Mouse (Mus musculus) 416B (cell line): ENCODE data around the gene Tmem135.
A peak's percentile ranks its signal among the peaks of the same experiment; 100 is the strongest.

Source experiments
- DNase-seq: peaks from one replicate; pipeline ENCODE4 v3.0.0; 2011; ENCODE audit warnings: low read depth

Tmem135 gene

DNA sequence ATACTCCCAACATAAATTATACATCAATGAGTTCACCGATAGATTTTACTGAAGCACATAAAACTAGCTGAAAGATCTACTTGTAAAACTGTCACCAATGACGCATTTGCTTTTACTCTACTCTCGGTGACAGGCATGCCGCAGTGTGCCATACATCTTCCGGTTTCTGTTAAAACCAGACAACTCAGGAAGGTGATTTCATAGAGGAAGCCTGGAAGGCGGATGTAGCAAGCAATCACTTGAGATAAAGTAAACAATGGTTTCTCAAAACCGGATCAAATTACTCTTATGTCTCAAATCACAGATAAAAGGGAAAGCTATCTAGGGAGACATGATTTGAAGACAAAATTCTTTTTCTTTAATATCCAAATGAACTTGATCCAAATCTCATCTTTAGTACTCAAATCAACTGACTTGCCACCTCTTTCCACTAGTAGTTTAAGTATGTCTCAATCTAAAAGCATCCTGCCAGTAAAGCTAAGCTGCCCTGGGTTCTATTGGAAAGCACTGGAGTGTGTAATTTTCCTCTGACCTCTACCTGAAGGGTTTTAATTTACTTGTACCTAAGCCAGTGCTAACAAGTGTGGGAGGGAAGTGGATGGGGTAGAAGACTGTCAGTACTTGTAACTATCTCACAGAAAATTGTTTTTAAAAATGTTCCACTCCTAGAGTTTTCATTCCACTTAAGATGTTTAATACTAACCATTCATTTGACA, 155.7 kb downstream of the Tmem135 start:
- peak; percentile 97 for DNase-seq

- no peak for DNase-seq
Measured at GRCm38 (mm10) chr7:89247012-89247710, 156.9 kb downstream of the Tmem135 start.

DNA sequence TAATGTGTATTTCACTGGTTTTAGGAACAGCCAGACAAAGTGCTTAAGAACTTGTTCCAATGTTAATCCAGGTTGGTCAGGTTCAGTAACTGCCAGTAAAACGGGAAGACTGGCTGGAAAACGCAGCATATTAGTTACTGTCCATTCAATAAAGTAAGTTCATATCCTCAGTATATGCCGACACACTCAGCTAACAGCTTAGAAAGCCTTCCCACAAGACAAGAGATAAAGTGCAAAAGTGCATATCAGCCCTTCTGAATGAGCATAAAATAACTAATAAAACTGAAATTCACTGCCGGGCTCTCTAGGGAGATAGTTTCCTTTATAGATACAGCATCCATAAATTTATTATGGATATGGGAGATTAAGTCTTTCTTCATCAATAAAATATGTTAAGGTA, 161.5 kb downstream of the Tmem135 start:
- no peak for DNase-seq

GRCm38 (mm10) chr7:89242143-89242542, 161.9 kb downstream of the Tmem135 start:
- no peak for DNase-seq

DNA sequence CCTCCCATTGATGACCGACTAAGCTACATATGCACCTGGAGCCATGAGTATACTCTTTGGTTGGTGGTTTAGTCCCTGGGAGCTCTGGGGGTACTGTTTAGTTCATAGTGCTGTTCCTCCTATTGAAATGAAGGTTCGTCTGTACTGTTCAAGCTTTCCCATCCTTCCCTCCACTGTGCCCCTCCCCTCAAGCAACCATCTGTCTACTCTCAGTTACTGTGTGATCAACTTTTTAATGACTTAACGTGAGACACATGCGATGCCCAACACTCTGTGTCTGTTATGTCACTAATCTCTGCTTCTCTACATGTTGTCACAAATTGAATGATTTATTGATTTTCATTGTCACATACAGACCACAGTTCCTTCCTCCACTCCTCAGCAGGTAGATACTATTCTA, 164.4 kb downstream of the Tmem135 start:
- DNase-seq: no peak

- no peak for DNase-seq
Measured at GRCm38 (mm10) chr7:89236592-89236991, 167.4 kb downstream of the Tmem135 start.

- DNase-seq: peak; percentile 89
Measured at GRCm38 (mm10) chr7:89235974-89236507, 168.0 kb downstream of the Tmem135 start.

- no peak for DNase-seq
Measured at GRCm38 (mm10) chr7:89232499-89233145, 171.4 kb downstream of the Tmem135 start.

DNA sequence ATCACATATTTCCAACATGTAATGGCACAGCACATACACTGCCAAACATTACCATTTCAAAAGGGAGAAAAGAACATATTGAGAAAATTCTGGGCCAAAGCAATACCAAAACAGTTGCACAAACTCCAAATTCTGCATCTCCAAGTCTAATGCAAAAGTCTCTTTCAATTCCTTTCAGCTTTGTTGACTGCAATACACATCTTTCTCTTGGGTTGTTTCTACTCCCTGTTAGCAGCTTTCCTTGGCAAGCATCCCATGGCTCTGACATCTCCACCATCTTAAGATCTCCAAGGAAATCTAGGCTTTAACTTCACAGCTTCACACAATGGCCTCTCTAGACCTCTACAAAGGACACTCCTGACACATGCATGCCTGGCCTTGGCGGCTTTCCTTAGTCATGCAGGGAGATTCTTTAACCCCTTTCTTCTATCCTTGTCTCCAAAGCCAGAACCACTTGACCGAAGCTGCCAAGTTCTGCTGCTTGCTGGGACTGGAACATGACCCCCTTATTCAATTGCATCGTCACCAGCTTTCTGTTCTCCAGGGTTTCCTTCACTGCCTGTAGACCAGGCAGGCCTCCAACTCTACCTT, 172.7 kb downstream of the Tmem135 start:
- DNase-seq: no peak

DNA sequence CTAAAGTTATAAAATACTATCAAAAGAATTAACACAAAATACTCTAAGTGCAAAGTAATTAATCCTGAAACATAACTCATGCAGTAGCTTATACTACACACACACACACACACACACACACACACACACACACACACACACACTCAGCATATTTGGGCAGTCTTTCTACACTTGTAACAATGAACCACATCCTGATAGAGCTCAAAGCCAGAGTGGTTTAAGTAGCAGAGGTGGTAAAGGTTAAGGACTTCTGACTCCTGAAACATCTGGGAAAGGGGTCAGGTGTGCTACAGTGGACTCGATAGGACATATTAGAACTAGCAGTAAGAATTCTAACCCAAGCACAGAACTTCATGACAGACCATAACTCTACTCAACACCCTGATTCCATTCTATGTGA, 181.4 kb downstream of the Tmem135 start:
- DNase-seq: peak; percentile 45

DNA sequence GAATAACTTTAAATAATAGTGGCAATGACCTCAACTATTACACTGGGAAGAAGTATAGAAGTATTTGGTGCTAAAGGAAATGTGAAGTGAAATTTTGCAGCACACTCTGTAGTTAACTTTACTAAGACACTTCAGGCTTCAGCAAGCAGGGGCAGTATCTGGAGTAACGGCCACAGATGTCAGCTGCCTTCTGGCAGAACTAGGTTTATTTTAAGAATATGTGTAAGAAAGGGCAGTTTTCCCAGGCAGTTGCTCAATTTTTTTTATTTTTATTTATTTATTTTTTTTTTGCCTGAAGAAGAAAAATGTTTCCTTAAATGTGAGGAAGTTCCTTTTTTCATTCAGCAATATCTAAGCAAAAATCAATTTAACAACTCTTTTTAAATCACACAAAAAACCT, 187.4 kb downstream of the Tmem135 start:
- no peak for DNase-seq

DNA sequence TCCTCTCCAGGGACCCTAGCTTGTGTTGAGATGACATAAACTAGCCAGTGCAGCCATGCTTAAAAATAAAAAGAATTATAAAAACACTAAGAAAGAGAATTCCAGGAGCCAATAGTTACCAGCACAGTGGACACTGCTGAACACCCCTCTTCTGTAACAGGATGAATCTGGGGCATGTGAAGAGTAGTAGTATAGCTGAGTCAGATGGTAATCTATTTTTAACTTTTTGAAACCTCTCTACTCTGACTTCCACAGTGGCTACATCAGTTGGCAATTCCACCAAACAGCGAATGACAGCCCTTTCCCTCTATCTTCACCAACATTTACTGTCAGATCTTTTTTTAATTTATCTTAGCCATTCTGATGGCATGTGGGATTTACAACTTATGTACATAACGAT, 187.9 kb downstream of the Tmem135 start:
- DNase-seq: no peak

GRCm38 (mm10) chr7:89215714-89216113, 188.3 kb downstream of the Tmem135 start:
- DNase-seq: no peak

- DNase-seq: no peak
Measured at GRCm38 (mm10) chr7:89210506-89210905, 193.5 kb downstream of the Tmem135 start.

DNA sequence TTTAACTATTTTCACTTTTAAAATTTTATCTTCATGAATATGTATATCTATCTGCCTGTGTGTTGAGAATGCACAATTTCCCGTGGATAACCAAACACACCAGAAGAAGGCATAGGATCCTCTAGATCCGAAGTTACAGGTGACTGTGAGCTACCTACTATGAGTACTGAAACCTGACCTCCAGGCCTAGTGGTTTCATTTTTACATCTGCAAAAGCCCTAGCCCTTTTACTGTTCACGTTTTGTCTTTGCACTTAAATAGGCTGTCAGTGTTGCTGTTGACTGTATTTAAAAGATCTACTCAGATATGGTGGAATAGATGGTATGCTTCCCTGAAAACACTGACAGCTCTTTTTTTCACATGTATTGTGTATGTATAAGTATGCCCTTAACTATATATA, 197.9 kb downstream of the Tmem135 start:
- no peak for DNase-seq

GRCm38 (mm10) chr7:89205402-89205801, 198.6 kb downstream of the Tmem135 start:
- no peak for DNase-seq

GRCm38 (mm10) chr7:89203144-89203543, 200.9 kb downstream of the Tmem135 start:
- no peak for DNase-seq

GRCm38 (mm10) chr7:89201954-89202353, 202.1 kb downstream of the Tmem135 start:
- no peak for DNase-seq

DNA sequence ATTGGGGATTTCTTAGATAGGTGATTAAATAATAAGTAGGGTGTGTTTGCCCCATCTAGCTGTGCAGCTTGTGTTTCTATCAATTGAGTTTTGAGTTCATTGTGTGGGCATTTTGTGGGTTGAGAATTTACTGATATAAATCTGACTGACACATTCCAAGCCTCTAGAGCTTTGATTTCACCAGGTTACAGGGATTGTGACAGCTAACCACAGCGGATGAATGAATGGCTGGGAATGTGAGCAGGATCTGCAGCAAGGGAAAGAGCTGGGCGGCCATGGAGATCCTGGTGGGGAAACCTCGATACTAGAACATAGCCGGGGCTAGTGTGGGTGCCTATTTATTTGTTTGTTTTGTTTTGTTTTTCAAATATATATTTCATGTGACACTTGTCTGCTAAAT, 205.5 kb downstream of the Tmem135 start:
- no peak for DNase-seq

- DNase-seq: no peak
Measured at GRCm38 (mm10) chr7:89193459-89193858, 210.6 kb downstream of the Tmem135 start.

- no peak for DNase-seq
Measured at GRCm38 (mm10) chr7:89183928-89184327, 220.1 kb downstream of the Tmem135 start.

GRCm38 (mm10) chr7:89182943-89183342, 221.1 kb downstream of the Tmem135 start:
- DNase-seq: no peak

- DNase-seq: no peak
Measured at GRCm38 (mm10) chr7:89181285-89181684, 222.7 kb downstream of the Tmem135 start.
